Mouse (Mus musculus): ENCODE measurements around the gene Napsa. TPM values are rescaled to one million over a fixed set of nuclear protein-coding genes. Genes with fewer than 3 reads are reported as not detected.

Napsa gene
- 13.8 and 14.2 TPM in 2 replicates for polyA plus RNA-seq (2015; fragmentation: Nextera tagmentation; extraction: Ambion mirVana)

GRCm38 (mm10) chr7:44572213-44572701 lies at the start of gene Napsa:
Napsa (plus strand) TSS chr7:44572380.
- peak; percentile 15; the same call in 1 of the 2 replicates for ATAC-seq (ENCODE audit: insufficient read depth)
- WGBS (ENCODE audit: insufficient replicate concordance), result 13% methylated on average over 7 of the region's 7 CpGs

GRCm38 (mm10) chr7:44523056-44523455 lies 49.1 kb upstream of the Napsa start:
- ATAC-seq (ENCODE audit: insufficient read depth), result no peak
- 43% methylated on average over 2 of the region's 2 CpGs for WGBS (ENCODE audit: insufficient replicate concordance)

More at GRCm38 (mm10) chr7:44572213-44572701, at the start of gene Napsa:
- H3K9ac ChIP-seq, result no peak within 1 kb of the TSS
- H3K4me3 ChIP-seq (replicated peaks), result 0 out of 2 replicates have a peak within 1 kb of the TSS, but pooled peaks have one; percentile 15
- no peaks in the 10 kb centered on the region for H3K36me3 ChIP-seq (replicated peaks)
- H3K27ac ChIP-seq (replicated peaks), result no peak within 1 kb of the TSS
- no peaks in the 10 kb centered on the region for H3K4me1 ChIP-seq (replicated peaks)
- peaks cover 5% of the 10 kb centered on the region; the same call in 1 of the 2 replicates for H3K27me3 ChIP-seq
- H3K9me3 ChIP-seq (replicated peaks), result no peaks in the 10 kb centered on the region
- H3K4me2 ChIP-seq, result no peak within 1 kb of the TSS; the same call in 1 of the 2 replicates

GRCm38 (mm10) chr7:44524502-44524901 lies 47.7 kb upstream of the Napsa start, which contains the start of gene Mybpc2:
Mybpc2 (minus strand) TSS chr7:44524656.
- no peak within 1 kb of the TSS for H3K4me3 ChIP-seq (replicated peaks)
- H3K9ac ChIP-seq, result no peak within 1 kb of the TSS
- no peak within 1 kb of the TSS for H3K4me2 ChIP-seq

More at GRCm38 (mm10) chr7:44523056-44523455, 49.1 kb upstream of the Napsa start:
- Histone ChIP-seq H3K27me3 (peaks cover 86% of the 10 kb centered on the region), H3K4me1 (replicated peaks) (peaks cover 13% of the 10 kb centered on the region), H3K9me3 (replicated peaks) (no peaks in the 10 kb centered on the region), H3K27ac (replicated peaks) (no peak overlapping the region), H3K4me3 (replicated peaks) (no peak overlapping the region), H3K4me2 (no peak overlapping the region), H3K36me3 (replicated peaks) (no peaks in the 10 kb centered on the region), H3K9ac (no peak overlapping the region)

GRCm38 (mm10) chr7:44525126-44525832 lies 46.9 kb upstream of the Napsa start:
- Histone ChIP-seq H3K4me1 (replicated peaks) (peaks cover 21% of the 10 kb centered on the region), H3K9me3 (replicated peaks) (no peaks in the 10 kb centered on the region), H3K36me3 (replicated peaks) (no peaks in the 10 kb centered on the region), H3K4me3 (replicated peaks) (no peak overlapping the region), H3K27ac (replicated peaks) (no peak overlapping the region), H3K27me3 (peaks cover 83% of the 10 kb centered on the region), H3K4me2 (no peak overlapping the region), H3K9ac (no peak overlapping the region)
- 14% methylated on average over 22 of the region's 22 CpGs for WGBS (ENCODE audit: insufficient replicate concordance)
- ATAC-seq (ENCODE audit: insufficient read depth), result no peak

More at GRCm38 (mm10) chr7:44524502-44524901, 47.7 kb upstream of the Napsa start, which contains the start of gene Mybpc2:
- no peak within 1 kb of the TSS for H3K27ac ChIP-seq (replicated peaks)
- 23% methylated on average over 12 of the region's 12 CpGs for WGBS (ENCODE audit: insufficient replicate concordance)
- H3K9me3 ChIP-seq (replicated peaks), result no peaks in the 10 kb centered on the region
- H3K27me3 ChIP-seq, result peaks cover 87% of the 10 kb centered on the region
- ATAC-seq (ENCODE audit: insufficient read depth), result no peak
- H3K36me3 ChIP-seq (replicated peaks), result no peaks in the 10 kb centered on the region
- H3K4me1 ChIP-seq (replicated peaks), result peaks cover 21% of the 10 kb centered on the region

GRCm38 (mm10) chr7:44526414-44527154 lies 45.6 kb upstream of the Napsa start:
- H3K4me1 ChIP-seq (replicated peaks), result peaks cover 19% of the 10 kb centered on the region
- no peak overlapping the region for H3K4me3 ChIP-seq (replicated peaks)
- H3K27me3 ChIP-seq, result peaks cover 72% of the 10 kb centered on the region
- H3K36me3 ChIP-seq (replicated peaks), result no peaks in the 10 kb centered on the region
- H3K9ac ChIP-seq, result no peak overlapping the region
- no peak overlapping the region for H3K27ac ChIP-seq (replicated peaks)
- H3K4me2 ChIP-seq, result no peak overlapping the region
- H3K9me3 ChIP-seq (replicated peaks), result no peaks in the 10 kb centered on the region
- 78% methylated on average over 14 of the region's 14 CpGs for WGBS (ENCODE audit: insufficient replicate concordance)
- no peak for ATAC-seq (ENCODE audit: insufficient read depth)

- no peaks in the 10 kb centered on the region for H3K9me3 ChIP-seq (replicated peaks)
- 4% methylated on average over 40 of the region's 40 CpGs for WGBS (ENCODE audit: insufficient replicate concordance)
- peaks cover 61% of the 10 kb centered on the region for H3K27me3 ChIP-seq
- peak overlapping the region; percentile 54; the same call in 1 of the 2 replicates for H3K9ac ChIP-seq
- peaks cover 17% of the 10 kb centered on the region for H3K4me1 ChIP-seq (replicated peaks)
- peak; percentile 55 for ATAC-seq (ENCODE audit: insufficient read depth)
- no peak overlapping the region; the same call in 1 of the 2 replicates for H3K27ac ChIP-seq (replicated peaks)
- H3K4me3 ChIP-seq (replicated peaks), result peak overlapping the region; percentile 56
- H3K4me2 ChIP-seq, result peak overlapping the region; percentile 90
- H3K36me3 ChIP-seq (replicated peaks), result peaks cover 7% of the 10 kb centered on the region; the same call in 1 of the 2 replicates
Measured at GRCm38 (mm10) chr7:44527483-44528398, 44.4 kb upstream of the Napsa start.

- no peak for ATAC-seq (ENCODE audit: insufficient read depth)
- Histone ChIP-seq H3K4me1 (replicated peaks) (peaks cover 19% of the 10 kb centered on the region), H3K36me3 (replicated peaks) (peaks cover 25% of the 10 kb centered on the region), H3K4me3 (replicated peaks) (no peak overlapping the region), H3K9me3 (replicated peaks) (no peaks in the 10 kb centered on the region), H3K4me2 (no peak overlapping the region), H3K9ac (no peak overlapping the region), H3K27me3 (peaks cover 43% of the 10 kb centered on the region), H3K27ac (replicated peaks) (no peak overlapping the region)
- 66% methylated on average over 5 of the region's 5 CpGs for WGBS (ENCODE audit: insufficient replicate concordance)
Measured at GRCm38 (mm10) chr7:44529518-44529917, 42.7 kb upstream of the Napsa start.

GRCm38 (mm10) chr7:44530507-44530906 lies 41.7 kb upstream of the Napsa start:
- peaks cover 35% of the 10 kb centered on the region for H3K36me3 ChIP-seq (replicated peaks)
- H3K27ac ChIP-seq (replicated peaks), result no peak overlapping the region
- H3K4me3 ChIP-seq (replicated peaks), result no peak overlapping the region
- H3K4me1 ChIP-seq (replicated peaks), result peaks cover 19% of the 10 kb centered on the region
- H3K9me3 ChIP-seq (replicated peaks), result no peaks in the 10 kb centered on the region
- no peak overlapping the region for H3K9ac ChIP-seq
- no peak for ATAC-seq (ENCODE audit: insufficient read depth)
- no peak overlapping the region for H3K4me2 ChIP-seq
- WGBS (ENCODE audit: insufficient replicate concordance), result 57% methylated on average over 3 of the region's 3 CpGs
- H3K27me3 ChIP-seq, result peaks cover 33% of the 10 kb centered on the region

- no peak for ATAC-seq (ENCODE audit: insufficient read depth)
- Histone ChIP-seq H3K4me2 (no peak overlapping the region), H3K4me3 (replicated peaks) (no peak overlapping the region), H3K27ac (replicated peaks) (no peak overlapping the region), H3K4me1 (replicated peaks) (peaks cover 19% of the 10 kb centered on the region), H3K36me3 (replicated peaks) (peaks cover 42% of the 10 kb centered on the region), H3K27me3 (peaks cover 26% of the 10 kb centered on the region), H3K9me3 (replicated peaks) (no peaks in the 10 kb centered on the region), H3K9ac (no peak overlapping the region)
- 23% methylated on average over 5 of the region's 5 CpGs for WGBS (ENCODE audit: insufficient replicate concordance)
Measured at GRCm38 (mm10) chr7:44531207-44531606, 41.0 kb upstream of the Napsa start.

- Histone ChIP-seq H3K4me1 (replicated peaks) (peaks cover 19% of the 10 kb centered on the region), H3K9me3 (replicated peaks) (no peaks in the 10 kb centered on the region), H3K27me3 (peaks cover 17% of the 10 kb centered on the region), H3K36me3 (replicated peaks) (peaks cover 51% of the 10 kb centered on the region), H3K4me2 (no peak within 1 kb of the TSS), H3K4me3 (replicated peaks) (no peak within 1 kb of the TSS), H3K27ac (replicated peaks) (no peak within 1 kb of the TSS), H3K9ac (no peak within 1 kb of the TSS)
- ATAC-seq (ENCODE audit: insufficient read depth), result no peak
- 67% methylated on average over 4 of the region's 4 CpGs for WGBS (ENCODE audit: insufficient replicate concordance)
Measured at GRCm38 (mm10) chr7:44531946-44532732, 40.0 kb upstream of the Napsa start, which contains the start of gene Spib. Spib (minus strand) TSS chr7:44532071.

Data from liver, embryonic 15.5 days (tissue).